Mouse (Mus musculus) brain, embryonic 14.5 days (tissue): ENCODE data around the gene Tmem156.

Experiments used
- CTCF ChIP-seq: fragments of 200-500 bp; IDR thresholded peaks from 2 replicates; pipeline ENCODE4 v1.5.1; 2012; ENCODE audit warnings: inconsistent platforms, mild to moderate bottlenecking, moderate library complexity, borderline replicate concordance; ENCODE audit not compliant: insufficient read depth, insufficient read length; ENCODE audit errors: extremely low read depth
- POLR2A ChIP-seq: fragments of 200-500 bp; IDR thresholded peaks from 2 replicates; pipeline ENCODE4 v1.6.1; 2012; ENCODE audit warnings: mild to moderate bottlenecking, inconsistent platforms, borderline replicate concordance; ENCODE audit not compliant: poor library complexity, insufficient read depth, insufficient read length, severe bottlenecking; ENCODE audit errors: extremely low read depth

GRCm38 (mm10) chr5:65096082-65096481 lies 4.2 kb upstream of the Tmem156 start:
- no peak for TF ChIP-seq CTCF
- TF ChIP-seq POLR2A = no peak
